Mouse (Mus musculus) liver (tissue): ENCODE measurements around the gene Crybb2.

Source experiments
- DNase-seq: peaks from one replicate; pipeline ENCODE4 v3.0.0-alpha.2; 2020; ENCODE audit warnings: mixed read lengths

Gene Crybb2

DNA sequence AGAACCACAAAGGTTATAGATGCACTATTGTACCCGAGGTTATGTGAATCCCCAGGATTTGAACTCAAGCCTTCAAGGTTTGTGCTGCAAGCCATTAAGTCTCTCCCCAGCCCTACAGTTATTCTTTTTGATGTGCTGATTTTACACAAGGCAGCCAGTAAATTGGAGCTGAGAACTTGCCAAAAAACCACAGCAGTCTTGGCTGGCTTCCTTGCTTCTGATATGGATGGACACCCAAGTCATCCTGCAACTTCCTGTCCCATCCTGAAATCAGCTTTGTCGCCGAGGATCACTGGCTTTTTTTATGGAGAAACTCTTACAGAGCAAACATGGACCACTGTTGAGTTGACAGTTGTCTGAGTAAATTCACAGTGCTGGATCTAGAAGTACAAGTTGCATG, 39.8 kb downstream of the Crybb2 start:
- no peak for DNase-seq

DNA sequence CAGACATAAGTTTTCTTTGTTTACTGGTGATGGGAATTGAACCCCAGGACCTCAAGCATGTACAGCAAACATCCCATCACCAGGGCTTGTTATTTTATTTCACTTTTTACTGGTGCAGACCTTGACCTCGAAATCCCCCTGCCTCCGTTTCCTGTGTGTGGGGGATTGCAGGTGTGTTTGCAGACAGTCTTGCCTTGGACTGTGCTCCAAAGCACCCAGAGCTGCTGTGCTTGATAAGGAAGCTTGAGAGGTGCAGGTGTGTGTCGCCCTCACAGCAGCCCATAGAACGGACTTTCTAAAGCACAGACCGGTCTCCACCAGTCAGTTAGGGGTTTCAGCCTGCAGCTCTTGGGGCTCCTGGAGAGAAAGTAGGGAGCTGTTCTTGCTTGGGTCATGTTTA, 43.2 kb downstream of the Crybb2 start:
- no peak for DNase-seq

DNA sequence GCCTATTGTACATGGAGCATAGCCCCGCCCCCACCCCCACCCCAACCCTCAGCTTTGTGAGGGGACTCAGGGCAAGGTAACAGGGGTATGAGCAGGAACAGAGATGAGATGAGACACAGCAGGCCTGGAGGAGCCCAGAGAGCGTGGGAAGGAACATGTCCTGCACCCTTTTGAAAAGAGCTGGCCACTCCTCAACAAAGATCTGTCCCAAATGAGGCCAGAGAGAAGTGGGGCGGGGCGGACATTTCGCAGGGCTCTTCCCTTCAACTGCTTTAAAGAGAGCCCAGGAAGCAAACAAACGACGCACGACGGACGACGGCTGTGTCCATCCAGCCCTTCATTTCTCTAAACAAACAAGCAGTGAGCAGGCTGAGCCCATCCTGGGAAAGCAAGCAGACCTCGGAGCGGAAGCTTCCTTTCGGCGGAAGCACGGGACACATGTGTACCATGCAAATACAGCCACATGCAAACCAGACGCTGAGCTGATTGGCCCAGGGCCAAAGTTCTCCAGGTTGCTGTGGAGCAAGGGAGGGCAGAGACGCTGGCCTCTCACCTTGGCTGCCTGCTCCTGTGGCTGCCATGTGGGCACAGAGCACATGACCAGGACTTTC, 45.7 kb downstream of the Crybb2 start:
- DNase-seq = peak; percentile 60

GRCm38 (mm10) chr5:113018190-113018589, 51.7 kb downstream of the Crybb2 start:
- no peak for DNase-seq

GRCm38 (mm10) chr5:113017004-113017403, 52.9 kb downstream of the Crybb2 start:
- DNase-seq = no peak

- DNase-seq = peak; percentile 64
Measured at GRCm38 (mm10) chr5:113015236-113016061, 54.5 kb downstream of the Crybb2 start, which contains the start of gene Grk3. Gene Grk3, minus strand, starts transcription at chr5:113015791.

DNA sequence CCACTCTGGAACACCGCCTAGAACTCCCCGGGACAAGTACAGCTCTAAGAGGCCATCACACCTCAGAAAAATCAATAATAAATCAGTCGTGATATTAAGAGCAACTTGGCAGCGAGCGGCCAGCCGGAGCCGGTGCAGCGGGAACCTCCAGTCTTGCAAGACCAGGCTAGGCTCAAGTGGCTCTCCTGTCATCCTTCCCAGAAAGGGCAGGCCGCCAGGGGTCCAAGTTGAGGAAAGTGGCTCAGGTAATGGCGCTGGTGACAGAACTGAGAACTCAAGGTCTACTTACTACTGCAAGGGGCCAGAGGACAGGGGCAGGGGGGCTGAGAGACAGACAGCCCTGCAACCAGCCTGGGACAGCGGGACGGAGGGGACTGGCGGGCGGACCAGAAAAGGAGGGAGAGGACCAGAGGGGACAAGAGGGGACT, 55.1 kb downstream of the Crybb2 start:
- DNase-seq = no peak

DNA sequence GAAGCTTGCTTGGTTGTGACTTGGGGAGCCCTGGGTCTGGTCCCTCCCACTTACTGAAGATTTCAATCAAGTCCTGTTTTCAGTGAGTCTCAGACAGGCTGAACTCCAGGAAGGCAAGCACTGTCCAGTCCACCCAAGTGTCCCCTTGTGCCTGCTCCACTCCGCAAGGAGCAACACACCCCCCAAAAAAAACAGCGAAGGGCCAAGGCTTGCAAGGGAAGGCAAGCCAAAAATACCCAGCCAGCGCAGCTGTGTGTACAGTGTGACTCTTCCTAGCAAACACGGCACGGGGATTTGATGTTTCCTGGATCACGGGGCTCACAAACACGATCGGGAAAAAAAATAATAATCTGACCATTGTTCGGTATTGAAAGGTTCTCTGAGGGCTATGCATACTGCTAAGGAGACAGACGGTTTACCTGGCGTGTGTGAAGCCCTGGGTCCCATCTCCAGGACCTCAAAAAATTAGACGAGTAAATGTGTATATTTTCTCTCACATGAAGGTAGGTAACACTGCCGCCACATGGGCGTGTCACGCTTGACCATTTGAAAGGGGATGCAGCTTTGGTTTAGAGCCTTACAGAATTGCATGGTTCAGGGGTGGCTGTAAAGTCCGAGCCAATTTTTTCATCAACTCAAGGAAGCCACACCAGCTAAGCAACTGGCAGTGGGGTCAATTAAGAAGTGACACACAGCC, 55.7 kb downstream of the Crybb2 start:
- no peak for DNase-seq

GRCm38 (mm10) chr5:113011926-113012325, 58.0 kb downstream of the Crybb2 start:
- no peak for DNase-seq

DNA sequence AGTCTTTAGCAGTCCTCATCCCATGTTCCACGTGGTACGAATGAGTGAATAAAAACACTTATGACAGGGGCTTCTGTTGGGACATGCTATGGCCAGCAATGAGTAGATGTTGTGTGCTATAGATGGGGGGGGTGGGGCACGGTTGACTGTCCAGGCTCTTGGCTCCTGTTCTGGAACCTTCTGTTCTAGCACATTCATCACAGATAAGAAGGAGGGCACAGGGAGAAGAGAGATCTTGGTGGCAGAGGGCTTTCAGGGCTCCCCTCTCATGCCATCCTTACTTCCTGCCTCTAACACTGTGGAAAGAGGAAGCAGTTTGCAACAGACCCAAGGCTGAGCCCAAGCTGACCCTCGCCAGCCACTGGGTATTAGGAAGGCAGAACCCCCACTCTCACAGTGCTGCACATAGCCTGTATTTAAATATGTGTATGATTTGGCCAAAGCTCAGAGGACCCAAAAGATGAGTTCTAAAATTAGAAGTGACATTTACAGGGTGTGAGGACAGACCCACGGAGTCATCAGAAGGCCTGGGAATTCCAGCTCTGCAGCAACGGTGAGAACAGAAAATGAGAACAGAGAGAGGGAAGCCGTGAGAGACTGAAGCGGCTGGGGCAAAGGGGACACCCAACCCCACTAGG, 60.6 kb downstream of the Crybb2 start:
- DNase-seq = no peak

GRCm38 (mm10) chr5:113008496-113008895, 61.4 kb downstream of the Crybb2 start:
- DNase-seq = no peak
